In genomic region chr2:11038440-11038839, GRCm38 (mm10) we compare ENCODE assay signal across 24 mouse cellular contexts.
DNase-seq lines count a peak whose midpoint lies in the region; ATAC-seq and TF ChIP-seq lines count a peak whose summit lies in the region.
"Had no signal": no experiment of that assay in that cellular context is flagged by ENCODE, and none has a peak within 500 bp of the region (broad histone marks: within the 10 kb centered on the region; RNA-seq: fewer than 3 reads in every experiment).

No protein-coding gene starts in this region.

- DNase-seq in ES-CJ7 (ENCODE audit: low read depth, low spot score) (peak; percentile 40), ES-E14 (ENCODE audit: low read depth, low spot score) (no peak), ZHBTc4 (ENCODE audit: low read depth, low spot score) (peak; percentile 12)
- no peak for DNase-seq in kidney, adult 2 months
- no peak for DNase-seq in liver, postnatal 0 days
- no peak for DNase-seq in layer of hippocampus, adult 18-20 months (ENCODE audit: low spot score in 2 of 2)
- DNase-seq: adrenal gland, adult 2 months; adrenal gland, adult 8-10 months; adrenal gland, postnatal 10 days; adrenal gland, postnatal 14 days; adrenal gland, postnatal 25 days; adrenal gland, postnatal 36 days; B cell, adult 2 months; cerebellum, adult 11 months; cerebellum, adult 11-12 months; cerebellum, adult 18-20 months; cerebellum, adult 2 months; cerebellum, adult 8-10 months; cerebellum, adult 9-10 months had no signal

- no peak overlapping the region for H3K4me2 ChIP-seq in liver, postnatal 0 days (ENCODE audit: low read depth, low read length)

- no peaks in the 10 kb centered on the region for H3K27me3 ChIP-seq in kidney, adult 2 months (replicated peaks; ENCODE audit: control insufficient read depth, insufficient read depth, low read length)
- H3K27me3 ChIP-seq in liver, postnatal 0 days (ENCODE audit: insufficient read depth, low read length), result no peaks in the 10 kb centered on the region
- H3K27me3 ChIP-seq: CH12.LX, Patski had no signal

- TF ChIP-seq POLR2A in kidney, adult 2 months (IDR thresholded peaks at IDR 0.05; ENCODE audit: low read depth, low read length), result no peak

- peaks cover 0 to 2% of the 10 kb centered on the region in 2 experiments; a peak in 1 of 4 replicates for H3K4me1 ChIP-seq in ES-E14 (ENCODE audit: control insufficient read depth in 2 of 2, insufficient read depth in 2 of 2, low read length in 2 of 2, poor library complexity in 1 of 2)
- H3K4me1 ChIP-seq in kidney, adult 2 months (ENCODE audit: control insufficient read depth, insufficient read depth, low read length), result no peaks in the 10 kb centered on the region
- no peaks in the 10 kb centered on the region for H3K4me1 ChIP-seq in liver, postnatal 0 days (ENCODE audit: insufficient read depth)

- in situ Hi-C loops in ES-E14 (cut with MboI; ENCODE audit: low sequenced_read_pairs in 2 of 2, unreplicated experiment in 2 of 2), result no loop called here

- no peak overlapping the region for H3K27ac ChIP-seq in ES-E14 (ENCODE audit: insufficient read depth, low read depth, low read length, poor library complexity, severe bottlenecking)
- H3K27ac ChIP-seq in kidney, adult 2 months (ENCODE audit: insufficient read depth, low read depth, low read length), result no peak overlapping the region
- H3K27ac ChIP-seq in liver, postnatal 0 days (ENCODE audit: low read depth), result no peak overlapping the region

- H3K4me3 ChIP-seq in ES-E14 (ENCODE audit: insufficient read depth in 1 of 2, low read depth in 1 of 2, low read length in 2 of 2, poor library complexity in 1 of 2, severe bottlenecking in 1 of 2), result no peak overlapping the region
- no peak overlapping the region for H3K4me3 ChIP-seq in kidney, adult 2 months (ENCODE audit: insufficient read depth, low read depth, low read length)
- H3K4me3 ChIP-seq in liver, postnatal 0 days (ENCODE audit: low read depth, low read length), result no peak overlapping the region

- WGBS in kidney, adult 2 months, result 96% methylated on average over 5 of the region's 5 CpGs
- WGBS in liver, postnatal 0 days (ENCODE audit: insufficient replicate concordance), result 86% methylated on average over 5 of the region's 5 CpGs

- H3K9me3 ChIP-seq in ES-E14 (ENCODE audit: control insufficient read depth, insufficient read depth, low read depth, low read length), result no peaks in the 10 kb centered on the region
- no peaks in the 10 kb centered on the region for H3K9me3 ChIP-seq in liver, postnatal 0 days (ENCODE audit: low read length)
- H3K9me3 ChIP-seq: G1E had no signal

- ATAC-seq in liver, postnatal 0 days, result no peak
- ATAC-seq: activated CD4-positive, CD25-positive, alpha-beta regulatory T cell, adult 4 months; CD4-positive, CD25-positive, alpha-beta regulatory T cell, adult 4 months; Patski had no signal

- no peaks in the 10 kb centered on the region for H3K36me3 ChIP-seq in ES-E14 (ENCODE audit: control insufficient read depth, insufficient read depth, low read length, poor library complexity, severe bottlenecking)
- H3K36me3 ChIP-seq in kidney, adult 2 months (ENCODE audit: control insufficient read depth, insufficient read depth, low read length), result no peaks in the 10 kb centered on the region
- H3K36me3 ChIP-seq in liver, postnatal 0 days (replicated peaks; ENCODE audit: insufficient read depth, low read length), result no peaks in the 10 kb centered on the region
- H3K36me3 ChIP-seq: G1E had no signal

- H3K9ac ChIP-seq in ES-E14 (ENCODE audit: insufficient read depth, low read depth, low read length, poor library complexity, severe bottlenecking), result no peak overlapping the region
- H3K9ac ChIP-seq in liver, postnatal 0 days (replicated peaks), result no peak overlapping the region

- TF ChIP-seq CTCF in kidney, adult 2 months (conservative IDR thresholded peaks at IDR 0.05; ENCODE audit: insufficient read depth, insufficient read length, low read depth, low read length), result no peak
- no peak for TF ChIP-seq CTCF in liver, postnatal 0 days (IDR thresholded peaks at IDR 0.05; ENCODE audit: low read depth)

- TF ChIP-seq EP300 in liver, postnatal 0 days (IDR thresholded peaks at IDR 0.05; ENCODE audit: low read depth), result no peak

TF ChIP-seq in ES-E14, 5 proteins besides CTCF, POLR2A, EP300 and RAD21:
- TF ChIP-seq ZNF384 (IDR thresholded peaks at IDR 0.05; ENCODE audit: low read depth, low read length) (peak; percentile 79), CHD2 (IDR thresholded peaks at IDR 0.05; ENCODE audit: low read depth, low read length) (no peak), MAFK (IDR thresholded peaks at IDR 0.05; ENCODE audit: insufficient read depth, low read depth, low read length) (no peak), HCFC1 (IDR thresholded peaks at IDR 0.05; ENCODE audit: borderline replicate concordance, insufficient read depth, low read length) (no peak), ZC3H11A (IDR thresholded peaks at IDR 0.05; ENCODE audit: borderline replicate concordance, low read depth, low read length) (no peak)

Comparison
In these comparisons a context has a peak if more than half of its experiments do, and no peak if none do; other contexts are left out.
1. DNase-seq: peak in ES-CJ7 (single experiment) and ZHBTc4 (single experiment); none in ES-E14 (single experiment), kidney, adult 2 months (single experiment), liver, postnatal 0 days (single experiment) and layer of hippocampus, adult 18-20 months (0 of 2).